Mouse (Mus musculus) forebrain, postnatal 0 days (tissue): ENCODE results near the gene Cxcr2. TPM values are rescaled to one million over a fixed set of nuclear protein-coding genes. Genes with fewer than 3 reads are reported as not detected.
A peak's percentile ranks its signal among the peaks of the same experiment; 100 is the strongest.

ENCODE experiments used
- ATAC-seq: fragments of 200-750 bp; cut with Nextera tagmentation; 2 replicates; pipeline ENCODE4 v1.8.0; 2017; ENCODE audit warnings: mild to moderate bottlenecking, moderate library complexity
- DNase-seq: peaks from one replicate; pipeline ENCODE4 v3.0.0-alpha.2; 2015
- H3K27ac ChIP-seq: fragments of 300-500 bp; sonication (generic); 2 replicates; pipeline ENCODE4 v1.5.1; 2014; ENCODE audit warnings: low read depth, mild to moderate bottlenecking, antibody characterized with exemption, low read length, moderate library complexity, mixed read lengths
- H3K27me3 ChIP-seq: fragments of 300-500 bp; sonication (generic); 2 replicates; pipeline ENCODE4 v1.6.1; 2014; ENCODE audit warnings: mild to moderate bottlenecking, low read length, mixed read lengths; ENCODE audit not compliant: insufficient read depth
- H3K36me3 ChIP-seq: fragments of 300-500 bp; sonication (generic); 2 replicates; pipeline ENCODE4 v1.6.1; 2014; ENCODE audit warnings: mild to moderate bottlenecking, moderate library complexity; ENCODE audit not compliant: insufficient read depth
- H3K4me1 ChIP-seq: fragments of 300-500 bp; sonication (generic); 2 replicates; pipeline ENCODE4 v1.6.1; 2014; ENCODE audit warnings: antibody characterized with exemption; ENCODE audit not compliant: insufficient read depth
- H3K4me2 ChIP-seq: fragments of 300-500 bp; sonication (generic); 2 replicates; pipeline ENCODE4 v1.6.1; 2014; ENCODE audit warnings: low read depth, mild to moderate bottlenecking, moderate library complexity
- H3K4me3 ChIP-seq: fragments of 300-500 bp; sonication (generic); 2 replicates; pipeline ENCODE4 v1.5.1; 2014; ENCODE audit warnings: low read depth, low read length, mixed read lengths
- H3K9ac ChIP-seq: fragments of 300-500 bp; sonication (generic); 2 replicates; pipeline ENCODE4 v1.6.1; 2014; ENCODE audit warnings: mild to moderate bottlenecking
- H3K9me3 ChIP-seq: fragments of 300-500 bp; sonication (generic); 2 replicates; pipeline ENCODE4 v1.6.1; 2016; ENCODE audit warnings: low read length
- CTCF ChIP-seq: sonication (generic); IDR thresholded peaks from 2 replicates; pipeline ENCODE4 v1.5.1; 2016; ENCODE audit warnings: antibody characterized with exemption, control low read depth, low read depth
- WGBS: fragments of 180-500 bp; shearing (Covaris S2); extraction: QIAGEN DNeasy Blood & Tissue Kit; methylation state at CpG from one replicate; pipeline ENCODE4 v1.1.7; 2014; 5-methylcytosine and 5-hydroxymethylcytosine counted together
- polyA plus RNA-seq: library from polyadenylated mRNA; unstranded; fragments of >200 nt; fragmentation: Nextera tagmentation; extraction: Ambion mirVana; gene quantifications from 2 replicates; pipeline ENCODE4 v1.2.1, GENCODE M21; 2015
- total RNA-seq: library from RNA; depleted of rRNA; stranded (reverse); fragments of >200 nt; gene quantifications from 2 replicates; pipeline ENCODE4 v1.2.3, GENCODE M21; 2014

The Cxcr2 gene
- total and polyA plus RNA-seq, 2 experiments from 2014 or later: 0.05 to 0.48 TPM

- H3K9ac ChIP-seq: no peak overlapping the region
- no peak overlapping the region for H3K27ac ChIP-seq
- H3K36me3 ChIP-seq: no peaks in the 10 kb centered on the region
- H3K27me3 ChIP-seq: no peaks in the 10 kb centered on the region
- no peak overlapping the region for H3K4me2 ChIP-seq
- H3K9me3 ChIP-seq: no peaks in the 10 kb centered on the region
- no peak overlapping the region for H3K4me3 ChIP-seq
- 81% methylated on average over 12 of the region's 12 CpGs for WGBS
- DNase-seq (no peak), ATAC-seq (no peak)
- no peaks in the 10 kb centered on the region for H3K4me1 ChIP-seq
- TF ChIP-seq CTCF: no peak
Measured at GRCm38 (mm10) chr1:74197726-74198470, 44.1 kb downstream of the Cxcr2 start.

DNA sequence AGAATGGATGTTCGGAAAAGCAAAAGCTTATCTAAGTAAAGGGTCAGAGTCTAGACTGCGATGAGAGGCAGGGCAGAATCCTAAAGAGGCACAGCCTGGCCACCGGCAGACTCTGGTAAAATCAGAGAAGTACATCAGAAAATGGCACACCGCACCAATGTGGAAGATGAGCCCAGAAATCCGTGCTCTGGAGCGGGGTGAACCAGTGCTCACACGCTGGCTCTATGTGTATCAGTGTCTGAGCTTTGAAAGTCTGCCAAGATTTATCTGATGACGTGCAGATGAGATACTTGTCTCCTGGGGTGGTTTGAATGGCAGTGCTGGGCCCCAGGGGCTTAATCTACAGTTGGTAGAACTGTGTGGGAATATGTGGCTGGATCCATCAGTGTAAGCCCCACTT lies 45.3 kb downstream of the Cxcr2 start:
- no peak for TF ChIP-seq CTCF
- Histone ChIP-seq H3K4me3 (no peak overlapping the region), H3K4me1 (no peaks in the 10 kb centered on the region), H3K27me3 (no peaks in the 10 kb centered on the region), H3K9ac (no peak overlapping the region), H3K9me3 (no peaks in the 10 kb centered on the region), H3K4me2 (no peak overlapping the region), H3K36me3 (no peaks in the 10 kb centered on the region), H3K27ac (no peak overlapping the region)
- ATAC-seq: peak; percentile 42; the same call in 1 of the 2 replicates
- DNase-seq: no peak
- WGBS: 64% methylated on average over 8 of the region's 8 CpGs

DNA sequence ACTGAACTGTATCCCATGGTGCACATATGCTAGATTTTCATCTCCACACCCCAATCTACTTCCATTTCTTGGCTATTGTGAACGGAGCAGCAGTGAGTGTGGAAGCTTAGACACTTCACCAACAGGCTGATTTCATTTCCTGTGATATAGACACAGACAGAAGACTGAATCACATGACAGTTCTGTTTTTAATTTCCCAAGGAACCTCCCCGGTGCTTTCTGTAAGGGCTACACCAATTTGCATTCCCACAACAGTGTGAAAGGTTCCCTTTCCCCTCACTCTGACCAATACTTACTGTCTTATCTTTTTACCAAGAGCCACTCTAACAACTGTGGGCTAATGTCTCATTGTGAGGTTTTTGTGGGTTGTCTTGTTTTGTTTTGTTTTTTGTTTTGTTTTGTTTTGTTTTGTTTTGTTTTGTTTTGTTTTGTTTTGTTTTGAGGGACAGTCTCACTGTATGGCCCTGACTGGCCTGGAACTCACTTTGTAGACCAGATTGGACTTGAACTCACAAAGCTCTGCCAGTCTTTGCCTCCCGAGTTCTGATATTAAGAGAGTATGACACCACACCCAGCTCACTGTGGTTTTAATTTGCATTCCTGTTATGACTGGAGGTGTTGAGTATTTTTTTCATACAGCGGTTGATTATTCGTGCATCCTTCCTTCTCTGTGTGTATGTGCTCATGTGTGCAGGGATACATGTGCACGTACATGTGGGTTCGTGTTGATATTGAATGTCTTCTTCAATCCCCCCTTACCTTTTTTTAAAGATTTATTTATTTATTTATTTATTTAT lies 47.5 kb downstream of the Cxcr2 start:
- no peaks in the 10 kb centered on the region for H3K4me1 ChIP-seq
- DNase-seq (no peak), ATAC-seq (no peak)
- H3K9ac ChIP-seq: no peak overlapping the region
- H3K9me3 ChIP-seq: no peaks in the 10 kb centered on the region
- no peak for TF ChIP-seq CTCF
- H3K4me3 ChIP-seq: no peak overlapping the region
- no peaks in the 10 kb centered on the region for H3K27me3 ChIP-seq
- 84% methylated on average over 7 of the region's 7 CpGs for WGBS
- no peak overlapping the region for H3K4me2 ChIP-seq
- no peaks in the 10 kb centered on the region for H3K36me3 ChIP-seq
- H3K27ac ChIP-seq: no peak overlapping the region

DNA sequence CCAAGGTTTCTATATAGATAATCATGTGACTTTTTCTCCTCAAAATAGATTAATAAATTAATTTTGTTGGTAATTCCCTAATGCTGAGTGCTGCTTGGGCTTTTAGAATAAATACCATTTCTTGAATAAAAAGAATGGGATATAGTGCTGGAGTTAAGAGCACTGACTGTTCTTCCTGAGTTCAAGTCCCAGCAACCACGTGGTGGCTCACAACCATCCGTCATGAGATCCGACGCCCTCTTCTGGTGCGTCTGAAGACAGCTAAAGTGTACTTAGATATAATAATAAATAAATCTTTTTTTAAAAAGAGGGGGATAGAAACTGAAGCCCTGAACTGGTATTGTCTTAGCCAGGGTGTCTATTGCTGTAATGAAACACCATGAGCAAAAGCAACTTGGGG lies 49.7 kb downstream of the Cxcr2 start:
- Histone ChIP-seq H3K9me3 (no peaks in the 10 kb centered on the region), H3K4me3 (no peak overlapping the region), H3K27ac (no peak overlapping the region), H3K4me1 (no peaks in the 10 kb centered on the region; the same call in 1 of the 2 replicates), H3K9ac (no peak overlapping the region), H3K36me3 (no peaks in the 10 kb centered on the region), H3K27me3 (no peaks in the 10 kb centered on the region), H3K4me2 (no peak overlapping the region)
- TF ChIP-seq CTCF: no peak
- no peak for ATAC-seq
- WGBS: 73% methylated on average over 5 of the region's 5 CpGs
- DNase-seq: no peak

DNA sequence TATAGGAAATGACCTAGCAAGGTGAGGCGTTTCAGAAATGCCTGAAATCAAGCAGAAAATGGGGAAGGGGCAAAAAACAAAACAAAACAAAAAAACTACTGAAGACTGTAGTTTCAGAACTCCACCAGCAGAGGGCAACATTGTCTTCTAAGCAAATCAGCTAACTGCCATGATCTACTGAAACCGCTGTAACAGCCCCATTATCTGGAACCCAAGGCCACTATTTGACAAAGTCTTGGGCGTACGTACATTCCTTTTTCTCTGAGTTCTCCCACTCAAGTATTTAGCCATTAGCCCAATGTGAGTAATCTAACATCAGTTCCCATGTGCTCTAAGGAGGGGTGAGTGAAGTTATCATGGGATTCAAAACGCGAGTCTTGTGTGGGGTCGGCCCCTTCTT lies 52.1 kb downstream of the Cxcr2 start:
- Histone ChIP-seq H3K27ac (no peak overlapping the region), H3K4me3 (no peak overlapping the region), H3K4me2 (no peak overlapping the region), H3K4me1 (no peaks in the 10 kb centered on the region; the same call in 1 of the 2 replicates), H3K36me3 (no peaks in the 10 kb centered on the region), H3K9me3 (no peaks in the 10 kb centered on the region), H3K9ac (no peak overlapping the region), H3K27me3 (no peaks in the 10 kb centered on the region)
- ATAC-seq (no peak), DNase-seq (peak; percentile 65)
- WGBS: 64% methylated on average over 7 of the region's 7 CpGs
- TF ChIP-seq CTCF: peak; percentile 80

DNA sequence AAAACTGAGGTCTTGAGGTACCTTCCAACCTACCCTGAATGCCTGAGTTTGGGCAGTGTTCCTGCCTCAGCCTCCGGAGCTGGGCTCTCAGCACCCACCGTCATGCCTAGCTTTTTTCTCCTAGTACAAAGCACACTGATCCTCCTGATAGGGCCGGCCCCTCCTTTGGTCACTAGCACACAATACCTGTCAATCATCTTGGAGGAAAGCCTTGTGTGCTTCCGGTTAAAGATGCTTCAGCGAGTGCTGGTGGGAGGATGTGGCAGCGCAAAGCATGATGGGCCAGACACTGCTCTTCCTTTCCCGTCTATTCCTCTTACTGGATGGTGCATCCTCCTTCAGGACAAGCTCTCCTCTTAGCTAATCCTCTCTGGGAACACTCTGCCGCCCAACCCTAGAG lies 52.9 kb downstream of the Cxcr2 start:
- H3K4me1 ChIP-seq: no peaks in the 10 kb centered on the region; the same call in 1 of the 2 replicates
- H3K27ac ChIP-seq: no peak overlapping the region
- no peak overlapping the region for H3K4me3 ChIP-seq
- TF ChIP-seq CTCF: no peak
- WGBS: 67% methylated on average over 8 of the region's 8 CpGs
- no peaks in the 10 kb centered on the region for H3K36me3 ChIP-seq
- DNase-seq (no peak), ATAC-seq (no peak)
- H3K4me2 ChIP-seq: no peak overlapping the region
- H3K9me3 ChIP-seq: no peaks in the 10 kb centered on the region
- no peaks in the 10 kb centered on the region for H3K27me3 ChIP-seq
- H3K9ac ChIP-seq: no peak overlapping the region

DNA sequence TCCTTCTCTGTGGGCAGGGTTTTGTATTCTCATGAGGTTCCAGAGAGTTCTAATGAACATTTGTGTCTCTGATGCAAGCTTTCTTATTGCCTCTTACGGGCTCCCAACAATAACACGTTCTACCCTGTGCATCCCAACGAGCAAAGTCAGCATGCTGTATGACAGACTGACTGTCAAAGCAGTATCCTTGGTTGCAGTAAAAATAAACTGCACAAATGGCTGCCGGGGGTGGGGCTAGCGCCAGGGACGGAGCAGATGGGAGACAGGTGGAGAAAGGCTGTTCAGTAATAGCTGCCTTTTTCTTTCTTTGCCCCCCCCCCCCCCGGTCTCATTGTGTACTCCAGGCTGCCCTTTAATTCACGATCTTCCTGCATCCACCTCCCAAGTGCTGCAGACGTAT lies 54.1 kb downstream of the Cxcr2 start:
- no peak overlapping the region for H3K9ac ChIP-seq
- 36% methylated on average over 9 of the region's 9 CpGs for WGBS
- ATAC-seq (peak; percentile 87), DNase-seq (peak; percentile 66)
- no peak overlapping the region for H3K4me2 ChIP-seq
- H3K36me3 ChIP-seq: no peaks in the 10 kb centered on the region
- H3K27me3 ChIP-seq: no peaks in the 10 kb centered on the region
- H3K4me1 ChIP-seq: no peaks in the 10 kb centered on the region; the same call in 1 of the 2 replicates
- no peaks in the 10 kb centered on the region for H3K9me3 ChIP-seq
- no peak for TF ChIP-seq CTCF
- no peak overlapping the region; the same call in 1 of the 2 replicates for H3K27ac ChIP-seq
- H3K4me3 ChIP-seq: no peak overlapping the region
